Comparison of ENCODE assay signal across 14 mouse cellular contexts in genomic region chr14:48352825-48353224, GRCm38 (mm10).
"Had no signal": no experiment of that assay in that cellular context is flagged by ENCODE, and none has a peak within 500 bp of the region (broad histone marks: within the 10 kb centered on the region; RNA-seq: fewer than 3 reads in every experiment).

No protein-coding gene starts in this region.

- DNase-seq: gastrocnemius, adult 2 months; gastrocnemius, postnatal 10 days; gastrocnemius, postnatal 25 days; heart, adult 11 months; heart, adult 2 months; heart, postnatal 10 days; heart, postnatal 4 days; kidney, adult 18-20 months; kidney, adult 8-10 months; kidney, postnatal 10 days; kidney, postnatal 36 days; layer of hippocampus, adult 9-11 months; layer of hippocampus, postnatal 36 days; left cerebral cortex, postnatal 4 days had no signal
